Mouse (Mus musculus) G1E (cell line): ENCODE data around the gene Trim47. TPM values are rescaled to one million over a fixed set of nuclear protein-coding genes. Genes with fewer than 3 reads are reported as not detected.

ENCODE experiments used
- ATAC-seq: 2 replicates; pipeline ENCODE4 v1.8.0; 2016; ENCODE audit warnings: mild to moderate bottlenecking; ENCODE audit not compliant: insufficient number of reproducible peaks, poor library complexity, low FRiP score, severe bottlenecking; ENCODE audit errors: extremely low read depth
- DNase-seq: peaks from one replicate; pipeline ENCODE4 v3.0.0; 2012; ENCODE audit warnings: low spot score
- H3K27me3 ChIP-seq: 2 replicates; pipeline ENCODE4 v1.6.1; 2012; ENCODE audit warnings: mild to moderate bottlenecking, low read length, inconsistent platforms; ENCODE audit not compliant: insufficient read depth
- H3K36me3 ChIP-seq: replicated peaks from 2 replicates; pipeline ENCODE3; 2012; ENCODE audit warnings: mild to moderate bottlenecking, inconsistent platforms
- H3K4me1 ChIP-seq: 2 replicates; pipeline ENCODE4 v1.6.1; 2012; ENCODE audit warnings: low read depth, low read length, inconsistent platforms, mixed read lengths; ENCODE audit not compliant: insufficient read depth
- H3K4me3 ChIP-seq: 2 replicates; pipeline ENCODE4 v1.5.1; 2012; ENCODE audit warnings: low read depth, mild to moderate bottlenecking, inconsistent platforms, low read length, moderate library complexity, mixed read lengths
- H3K9me3 ChIP-seq: replicated peaks from 2 replicates; pipeline ENCODE4 v1.6.1; 2012; ENCODE audit warnings: inconsistent platforms
- CTCF ChIP-seq: IDR thresholded peaks from 2 replicates; pipeline ENCODE4 v1.5.1; 2012; ENCODE audit warnings: low read depth, low read length, inconsistent platforms, mixed read lengths
- GATA1 ChIP-seq: IDR thresholded peaks from 2 replicates; pipeline ENCODE4 v1.6.1; 2012; ENCODE audit warnings: borderline replicate concordance, low read length, inconsistent platforms, mixed read lengths
- GATA2 ChIP-seq: IDR thresholded peaks from 2 replicates; pipeline ENCODE4 v1.6.1; 2012; ENCODE audit warnings: low read depth, low read length, inconsistent platforms, borderline replicate concordance
- POLR2AphosphoS5 ChIP-seq: IDR thresholded peaks from 2 replicates; pipeline ENCODE4 v1.6.1; 2012; ENCODE audit warnings: low read depth, low read length, inconsistent platforms; ENCODE audit not compliant: insufficient replicate concordance
- TAL1 ChIP-seq: conservative IDR thresholded peaks from 2 replicates; pipeline ENCODE4 v1.6.1; 2012; ENCODE audit warnings: low read depth, low read length, inconsistent platforms, mixed read lengths
- polyA plus RNA-seq: library from polyadenylated mRNA; stranded (reverse); fragments of >175 nt; gene quantifications from 2 replicates; pipeline ENCODE4 v1.2.3, GENCODE M21; 2012
- total RNA-seq, 2 experiments: library from RNA; stranded (forward) in 1 of 2; stranded (reverse) in 1 of 2; fragments of 200-1000 nt in 1 of 2; fragments of >200 nt in 1 of 2; fragmentation: Nextera tagmentation in 1 of 2; gene quantifications; 2 replicates each; pipeline ENCODE4 v1.2.3; 2014 to 2017

The Trim47 gene
- total and polyA plus RNA-seq, 3 experiments = 0.27 TPM; not detected in 2

GRCm38 (mm10) chr11:116105065-116105464 is 21.9 kb downstream of the Trim47 start:
- Histone ChIP-seq H3K36me3 (no peaks in the 10 kb centered on the region), H3K4me1 (peaks cover 74% of the 10 kb centered on the region), H3K4me3 (no peak overlapping the region), H3K9me3 (peaks cover 23% of the 10 kb centered on the region), H3K27me3 (peaks cover 32% of the 10 kb centered on the region)
- ATAC-seq (no peak), DNase-seq (no peak)
- TF ChIP-seq POLR2AphosphoS5 (no peak), CTCF (no peak), GATA1 (no peak), GATA2 (no peak), TAL1 (no peak)

- H3K27me3 ChIP-seq = peaks cover 23% of the 10 kb centered on the region
- no peak for TF ChIP-seq GATA2
- TF ChIP-seq CTCF = no peak
- TF ChIP-seq GATA1 = no peak
- TF ChIP-seq POLR2AphosphoS5 = no peak
- TF ChIP-seq TAL1 = no peak
- DNase-seq (no peak), ATAC-seq (no peak)
- H3K36me3 ChIP-seq = no peaks in the 10 kb centered on the region
- peaks cover 83% of the 10 kb centered on the region for H3K4me1 ChIP-seq
- H3K9me3 ChIP-seq = peaks cover 13% of the 10 kb centered on the region
- H3K4me3 ChIP-seq = peak overlapping the region; percentile 43; the same call in 1 of the 2 replicates
Measured at GRCm38 (mm10) chr11:116104006-116104646, 22.9 kb downstream of the Trim47 start.

GRCm38 (mm10) chr11:116103572-116103971 is 23.4 kb downstream of the Trim47 start:
- DNase-seq = no peak
- H3K4me1 ChIP-seq = peaks cover 86% of the 10 kb centered on the region
- peak overlapping the region; percentile 43; the same call in 1 of the 2 replicates for H3K4me3 ChIP-seq
- TF ChIP-seq CTCF (no peak), GATA2 (no peak), POLR2AphosphoS5 (no peak), GATA1 (no peak), TAL1 (no peak)
- ATAC-seq = no peak
- peaks cover 19% of the 10 kb centered on the region for H3K27me3 ChIP-seq
- H3K36me3 ChIP-seq = no peaks in the 10 kb centered on the region
- peaks cover 8% of the 10 kb centered on the region; the same call in 1 of the 2 replicates for H3K9me3 ChIP-seq

- Histone ChIP-seq H3K36me3 (no peaks in the 10 kb centered on the region), H3K4me3 (peak overlapping the region; percentile 48; the same call in 1 of the 2 replicates), H3K4me1 (peaks cover 85% of the 10 kb centered on the region), H3K9me3 (no peaks in the 10 kb centered on the region), H3K27me3 (peaks cover 9% of the 10 kb centered on the region; the same call in 1 of the 2 replicates)
- ATAC-seq (no peak), DNase-seq (no peak)
- TF ChIP-seq TAL1 (no peak), POLR2AphosphoS5 (no peak), GATA1 (no peak), CTCF (no peak), GATA2 (no peak)
Measured at GRCm38 (mm10) chr11:116102472-116102871, 24.5 kb downstream of the Trim47 start.

GRCm38 (mm10) chr11:116101931-116102381 is 25.1 kb downstream of the Trim47 start:
- no peak for ATAC-seq
- no peak for TF ChIP-seq GATA2
- TF ChIP-seq TAL1 = no peak
- TF ChIP-seq GATA1 = no peak
- no peak for TF ChIP-seq CTCF
- TF ChIP-seq POLR2AphosphoS5 = no peak

GRCm38 (mm10) chr11:116100839-116101238 is 26.2 kb downstream of the Trim47 start:
- DNase-seq = no peak
- Histone ChIP-seq H3K27me3 (no peaks in the 10 kb centered on the region; the same call in 1 of the 2 replicates), H3K4me1 (peaks cover 69% of the 10 kb centered on the region), H3K36me3 (no peaks in the 10 kb centered on the region), H3K4me3 (no peak overlapping the region; the same call in 1 of the 2 replicates), H3K9me3 (peaks cover 6% of the 10 kb centered on the region; the same call in 1 of the 2 replicates)
- TF ChIP-seq GATA2 (no peak), CTCF (no peak), GATA1 (no peak), TAL1 (no peak), POLR2AphosphoS5 (no peak)
- ATAC-seq = no peak

More at GRCm38 (mm10) chr11:116101931-116102381, 25.1 kb downstream of the Trim47 start:
- H3K9me3 ChIP-seq = peaks cover under 1% of the 10 kb centered on the region; the same call in 1 of the 2 replicates
- no peak for DNase-seq
- peaks cover 80% of the 10 kb centered on the region for H3K4me1 ChIP-seq
- peaks cover 5% of the 10 kb centered on the region; the same call in 1 of the 2 replicates for H3K27me3 ChIP-seq
- H3K36me3 ChIP-seq = no peaks in the 10 kb centered on the region
- H3K4me3 ChIP-seq = peak overlapping the region; percentile 48; the same call in 1 of the 2 replicates
